Mouse (Mus musculus): ENCODE results near the gene Gm28998. TPM values are rescaled to one million over a fixed set of nuclear protein-coding genes. Genes with fewer than 3 reads are reported as not detected.

The Gm28998 gene
- not detected for polyA plus RNA-seq (2014; fragmentation: Illumina TruSeq; extraction: RNeasy Lipid Tissue Mini Kit (QIAGEN cat#74804); ENCODE audit: insufficient read depth, low read depth, low replicate concordance)

GRCm38 (mm10) chrY:7253487-7253886, at the start of gene Gm28998:
Gm28998 (plus strand) TSS chrY:7253787.

Other genes starting within 250 kb of the Gm28998 start
- gene Gm21244, start 84.5 kb upstream of the Gm28998 start, polyA plus RNA-seq (2014; fragmentation: Illumina TruSeq; extraction: RNeasy Lipid Tissue Mini Kit (QIAGEN cat#74804); ENCODE audit: insufficient read depth, low read depth, low replicate concordance) = not detected
- gene Gm21788, start 151.2 kb downstream of the Gm28998 start, polyA plus RNA-seq (2014; fragmentation: Illumina TruSeq; extraction: RNeasy Lipid Tissue Mini Kit (QIAGEN cat#74804); ENCODE audit: insufficient read depth, low read depth, low replicate concordance) = not detected

All from lung, adult 10 weeks (tissue).